Mouse (Mus musculus) embryonic facial prominence, embryonic 13.5 days (tissue): ENCODE data around the gene Drap1. TPM values are rescaled to one million over a fixed set of nuclear protein-coding genes. Genes with fewer than 3 reads are reported as not detected.

Source experiments
- ATAC-seq: fragments of 200-750 bp; cut with Nextera tagmentation; 2 replicates; pipeline ENCODE4 v1.8.0; 2017; ENCODE audit warnings: low read depth; ENCODE audit not compliant: insufficient number of reproducible peaks, insufficient read depth, low FRiP score, low TSS enrichment
- H3K27ac ChIP-seq: fragments of 300-500 bp; sonication (generic); 2 replicates; pipeline ENCODE4 v1.5.1; 2015; ENCODE audit warnings: moderate library complexity, mild to moderate bottlenecking, inconsistent platforms
- H3K27me3 ChIP-seq: fragments of 300-500 bp; sonication (generic); 2 replicates; pipeline ENCODE4 v1.6.1; 2015; ENCODE audit warnings: mild to moderate bottlenecking, inconsistent platforms
- H3K36me3 ChIP-seq: fragments of 300-500 bp; sonication (generic); 2 replicates; pipeline ENCODE4 v1.6.1; 2015; ENCODE audit warnings: mild to moderate bottlenecking, inconsistent platforms
- H3K4me1 ChIP-seq: fragments of 300-500 bp; sonication (generic); 2 replicates; pipeline ENCODE4 v1.6.1; 2015; ENCODE audit warnings: inconsistent platforms
- H3K4me2 ChIP-seq: fragments of 300-500 bp; sonication (generic); 2 replicates; pipeline ENCODE4 v1.6.1; 2015; ENCODE audit warnings: moderate library complexity, mild to moderate bottlenecking, inconsistent platforms
- H3K4me3 ChIP-seq: fragments of 300-500 bp; sonication (generic); 2 replicates; pipeline ENCODE4 v1.5.1; 2015; ENCODE audit warnings: mild to moderate bottlenecking, inconsistent platforms
- H3K9ac ChIP-seq: fragments of 300-500 bp; sonication (generic); 2 replicates; pipeline ENCODE4 v1.6.1; 2015; ENCODE audit warnings: mild to moderate bottlenecking, inconsistent platforms
- H3K9me3 ChIP-seq: fragments of 300-500 bp; sonication (generic); 2 replicates; pipeline ENCODE4 v1.6.1; 2016; ENCODE audit warnings: inconsistent platforms
- WGBS: fragments of 180-500 bp; shearing (Covaris S2); methylation state at CpG from one replicate; pipeline ENCODE4 v1.1.7; 2015; ENCODE audit warnings: mixed read lengths; 5-methylcytosine and 5-hydroxymethylcytosine counted together
- polyA plus RNA-seq: library from polyadenylated mRNA; unstranded; fragments of >200 nt; fragmentation: Nextera tagmentation; extraction: Ambion mirVana; gene quantifications from 2 replicates; pipeline ENCODE4 v1.2.1, GENCODE M21; 2015

Gene Drap1
- polyA plus RNA-seq, 1 experiment from 2014 or later: 306 TPM

DNA sequence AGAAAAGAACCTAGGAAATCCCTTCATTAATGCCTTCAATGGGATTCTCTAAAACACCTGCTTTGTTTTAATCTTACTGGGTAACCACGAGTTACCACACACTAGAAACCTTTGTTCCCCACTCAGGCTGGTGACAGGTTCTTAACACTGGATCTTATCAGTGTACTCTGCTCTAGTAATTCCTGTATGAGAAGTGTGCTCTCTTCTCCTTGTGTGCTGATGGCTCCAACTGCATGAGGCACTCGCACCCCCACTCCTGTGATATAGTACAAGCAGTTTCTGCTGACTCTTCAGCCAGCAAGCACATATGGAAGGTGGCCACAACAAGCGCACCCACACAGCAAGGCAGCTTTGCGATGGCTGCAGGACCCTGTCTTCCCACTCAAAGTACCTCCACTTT lies 50.6 kb downstream of the Drap1 start:
- H3K27ac ChIP-seq: no peak overlapping the region
- no peaks in the 10 kb centered on the region for H3K27me3 ChIP-seq
- WGBS: 84% methylated on average over 4 of the region's 4 CpGs
- H3K4me3 ChIP-seq: no peak overlapping the region
- H3K9ac ChIP-seq: no peak overlapping the region
- H3K4me1 ChIP-seq: no peaks in the 10 kb centered on the region
- H3K9me3 ChIP-seq: no peaks in the 10 kb centered on the region
- ATAC-seq: no peak
- no peak overlapping the region for H3K4me2 ChIP-seq
- H3K36me3 ChIP-seq: peaks cover 76% of the 10 kb centered on the region

Other genes starting within 250 kb of the Drap1 start
- gene Pacs1, start 151.9 kb downstream of the Drap1 start, polyA plus RNA-seq: 28.7 and 29.8 TPM in 2 replicates
- 404 and 414 TPM in 2 replicates for gene Sf3b2, start 129.5 kb downstream of the Drap1 start, polyA plus RNA-seq
- 7.4 and 8.9 TPM in 2 replicates for gene Gal3st3, start 126.6 kb downstream of the Drap1 start, polyA plus RNA-seq
- gene Catsper1, start 89.2 kb downstream of the Drap1 start, polyA plus RNA-seq: not detected in 2 replicates
- 3.6 and 3.7 TPM in 2 replicates for gene Cst6, start 75.4 kb downstream of the Drap1 start, polyA plus RNA-seq
- gene Eif1ad, start 58.2 kb downstream of the Drap1 start, polyA plus RNA-seq: 57.6 and 61.8 TPM in 2 replicates
- 423 and 434 TPM in 2 replicates for gene Banf1, start 57.8 kb downstream of the Drap1 start, polyA plus RNA-seq
- 83.9 and 87.7 TPM in 2 replicates for gene Sart1, start 36.3 kb downstream of the Drap1 start, polyA plus RNA-seq
- not detected in 2 replicates for gene Tsga10ip, start 22.5 kb downstream of the Drap1 start, polyA plus RNA-seq
- gene AI837181, start 165 bp upstream of the Drap1 start, polyA plus RNA-seq: 67.3 and 67.7 TPM in 2 replicates
- not detected in 2 replicates for gene Fosl1, start 22.6 kb upstream of the Drap1 start, polyA plus RNA-seq
- gene Ccdc85b, start 32.9 kb upstream of the Drap1 start, polyA plus RNA-seq: 6.8 TPM in 2 replicates
- gene Fibp, start 35.6 kb upstream of the Drap1 start, polyA plus RNA-seq: 138 and 144 TPM in 2 replicates
- 1.6 and 2.4 TPM in 2 replicates for gene Ctsw, start 43.5 kb upstream of the Drap1 start, polyA plus RNA-seq
- gene Efemp2, start 49.0 kb upstream of the Drap1 start, polyA plus RNA-seq: 200 and 207 TPM in 2 replicates
- 42.5 and 43.7 TPM in 2 replicates for gene Mus81, start 63.4 kb upstream of the Drap1 start, polyA plus RNA-seq
- gene Cfl1, start 65.5 kb upstream of the Drap1 start, polyA plus RNA-seq: 2,535 and 2,700 TPM in 2 replicates
- gene 1700020D05Rik, start 78.8 kb upstream of the Drap1 start, polyA plus RNA-seq: not detected in 2 replicates
- gene Snx32, start 85.6 kb upstream of the Drap1 start, polyA plus RNA-seq: 9.7 and 11.7 TPM in 2 replicates
- gene Ovol1, start 135.7 kb upstream of the Drap1 start, polyA plus RNA-seq: 5.8 and 6.4 TPM in 2 replicates
- gene Ap5b1, start 143.0 kb upstream of the Drap1 start, polyA plus RNA-seq: 3.1 and 3.3 TPM in 2 replicates
- gene Rnaseh2c, start 176.9 kb upstream of the Drap1 start, polyA plus RNA-seq: 136 and 162 TPM in 2 replicates
- gene Kat5, start 185.3 kb upstream of the Drap1 start, polyA plus RNA-seq: 55.8 and 60.0 TPM in 2 replicates
- 47.4 and 53.0 TPM in 2 replicates for gene Rela, start 212.5 kb upstream of the Drap1 start, polyA plus RNA-seq
- 24.1 and 24.6 TPM in 2 replicates for gene Sipa1, start 238.7 kb upstream of the Drap1 start, polyA plus RNA-seq